Mouse (Mus musculus) heart, postnatal 0 days (tissue): Measurements from ENCODE around the gene Adamts6. TPM values are rescaled to one million over a fixed set of nuclear protein-coding genes. Genes with fewer than 3 reads are reported as not detected.

ENCODE experiments used
- ATAC-seq: fragments of 200-750 bp; cut with Nextera tagmentation; 2 replicates; pipeline ENCODE4 v1.8.0; 2017; ENCODE audit warnings: low read depth, moderate number of reproducible peaks, moderate library complexity; ENCODE audit not compliant: insufficient read depth
- DNase-seq: peaks from one replicate; pipeline ENCODE4 v3.0.0-alpha.2; 2016; ENCODE audit warnings: low spot score
- H3K27ac ChIP-seq: fragments of 300-500 bp; sonication (generic); 2 replicates; pipeline ENCODE4 v1.5.1; 2014; ENCODE audit warnings: low read depth, mild to moderate bottlenecking
- H3K27me3 ChIP-seq: fragments of 300-500 bp; sonication (generic); 2 replicates; pipeline ENCODE4 v1.6.1; 2014; ENCODE audit warnings: low read length, mixed read lengths; ENCODE audit not compliant: control insufficient read depth, insufficient read depth
- H3K36me3 ChIP-seq: fragments of 300-500 bp; sonication (generic); replicated peaks from 2 replicates; pipeline ENCODE4 v1.6.1; 2014; ENCODE audit warnings: low read length, mixed read lengths; ENCODE audit not compliant: control insufficient read depth, insufficient read depth
- H3K4me1 ChIP-seq: fragments of 300-500 bp; sonication (generic); 2 replicates; pipeline ENCODE4 v1.6.1; 2014; ENCODE audit warnings: antibody characterized with exemption; ENCODE audit not compliant: control insufficient read depth, insufficient read depth
- H3K4me2 ChIP-seq: fragments of 300-500 bp; sonication (generic); 2 replicates; pipeline ENCODE4 v1.6.1; 2014; ENCODE audit warnings: low read depth, mild to moderate bottlenecking, low read length, moderate library complexity
- H3K4me3 ChIP-seq: fragments of 300-500 bp; sonication (generic); 2 replicates; pipeline ENCODE4 v1.5.1; 2014; ENCODE audit warnings: low read depth, low read length
- H3K9ac ChIP-seq: fragments of 300-500 bp; sonication (generic); replicated peaks from 2 replicates; pipeline ENCODE4 v1.6.1; 2014; ENCODE audit warnings: low read depth, low read length, mixed read lengths
- H3K9me3 ChIP-seq: fragments of 300-500 bp; sonication (generic); replicated peaks from 2 replicates; pipeline ENCODE4 v1.6.1; 2016; ENCODE audit warnings: low read length; ENCODE audit not compliant: control insufficient read depth
- CTCF ChIP-seq: IDR thresholded peaks from 2 replicates; pipeline ENCODE4 v1.5.1; 2016; ENCODE audit warnings: antibody characterized with exemption, control low read depth, low read depth
- EP300 ChIP-seq: IDR thresholded peaks from 2 replicates; pipeline ENCODE4 v1.6.1; 2016; ENCODE audit warnings: antibody characterized with exemption, low read depth
- WGBS: fragments of 180-500 bp; shearing (Covaris S2); extraction: QIAGEN DNeasy Blood & Tissue Kit; methylation state at CpG from one replicate; pipeline ENCODE4 v1.1.7; 2014; 5-methylcytosine and 5-hydroxymethylcytosine counted together
- polyA plus RNA-seq: library from polyadenylated mRNA; unstranded; fragments of >200 nt; fragmentation: Nextera tagmentation; extraction: Ambion mirVana; gene quantifications from 2 replicates; pipeline ENCODE4 v1.2.1, GENCODE M21; 2015
- total RNA-seq: library from RNA; depleted of rRNA; stranded (reverse); fragments of >200 nt; gene quantifications from 2 replicates; pipeline ENCODE4 v1.2.3, GENCODE M21; 2014; ENCODE audit warnings: low replicate concordance

Adamts6 gene
- total and polyA plus RNA-seq, 2 experiments from 2014 or later = 2.7 to 21.8 TPM

- 64% methylated on average over 1 of the region's 1 CpGs for WGBS
- no peaks in the 10 kb centered on the region for H3K9me3 ChIP-seq
- H3K36me3 ChIP-seq = no peaks in the 10 kb centered on the region
- H3K27ac ChIP-seq = no peak overlapping the region
- DNase-seq (no peak), ATAC-seq (no peak)
- no peak overlapping the region for H3K9ac ChIP-seq
- TF ChIP-seq EP300 (no peak), CTCF (no peak)
- H3K27me3 ChIP-seq = no peaks in the 10 kb centered on the region
- no peak overlapping the region for H3K4me3 ChIP-seq
- no peaks in the 10 kb centered on the region for H3K4me1 ChIP-seq
- H3K4me2 ChIP-seq = no peak overlapping the region
These were observed 216.4 kb downstream of the Adamts6 start for GRCm38 (mm10) chr13:104504043-104504442.

- no peaks in the 10 kb centered on the region for H3K9me3 ChIP-seq
- no peak overlapping the region for H3K27ac ChIP-seq
- H3K36me3 ChIP-seq = no peaks in the 10 kb centered on the region
- no peak overlapping the region for H3K4me2 ChIP-seq
- DNase-seq = no peak
- ATAC-seq = no peak
- H3K4me3 ChIP-seq = no peak overlapping the region
- 75% methylated on average over 6 of the region's 6 CpGs for WGBS
- no peaks in the 10 kb centered on the region for H3K4me1 ChIP-seq
- TF ChIP-seq CTCF (no peak), EP300 (no peak)
- no peak overlapping the region for H3K9ac ChIP-seq
- H3K27me3 ChIP-seq = no peaks in the 10 kb centered on the region
These were observed 218.7 kb downstream of the Adamts6 start for GRCm38 (mm10) chr13:104506165-104506875.

GRCm38 (mm10) chr13:104507671-104508070, 220.0 kb downstream of the Adamts6 start:
- Histone ChIP-seq H3K27me3 (no peaks in the 10 kb centered on the region), H3K9ac (no peak overlapping the region), H3K36me3 (no peaks in the 10 kb centered on the region), H3K4me3 (no peak overlapping the region), H3K9me3 (no peaks in the 10 kb centered on the region), H3K27ac (no peak overlapping the region), H3K4me2 (no peak overlapping the region), H3K4me1 (no peaks in the 10 kb centered on the region)
- WGBS = 85% methylated on average over 6 of the region's 6 CpGs
- ATAC-seq (no peak), DNase-seq (no peak)
- no peak for TF ChIP-seq CTCF
- TF ChIP-seq EP300 = no peak

- no peaks in the 10 kb centered on the region for H3K4me1 ChIP-seq
- no peaks in the 10 kb centered on the region for H3K9me3 ChIP-seq
- TF ChIP-seq CTCF = no peak
- no peak for TF ChIP-seq EP300
- H3K9ac ChIP-seq = no peak overlapping the region
- DNase-seq = no peak
- no peaks in the 10 kb centered on the region for H3K36me3 ChIP-seq
- no peak overlapping the region for H3K4me3 ChIP-seq
- peak overlapping the region; percentile 17; the same call in 1 of the 2 replicates for H3K4me2 ChIP-seq
- 63% methylated on average over 26 of the region's 26 CpGs for WGBS
- no peak overlapping the region for H3K27ac ChIP-seq
- no peaks in the 10 kb centered on the region for H3K27me3 ChIP-seq
- ATAC-seq = 0 out of 2 replicates have a peak, but pooled peaks have one; percentile 20
These were observed 222.2 kb downstream of the Adamts6 start for GRCm38 (mm10) chr13:104509561-104510493.

- Histone ChIP-seq H3K4me2 (no peak overlapping the region), H3K36me3 (no peaks in the 10 kb centered on the region), H3K4me1 (no peaks in the 10 kb centered on the region), H3K27me3 (no peaks in the 10 kb centered on the region), H3K27ac (no peak overlapping the region), H3K4me3 (no peak overlapping the region), H3K9ac (no peak overlapping the region), H3K9me3 (no peaks in the 10 kb centered on the region)
- TF ChIP-seq EP300 (no peak), CTCF (no peak)
- ATAC-seq (peak; percentile 27; the same call in 1 of the 2 replicates), DNase-seq (no peak)
- 73% methylated on average over 5 of the region's 5 CpGs for WGBS
These were observed 223.1 kb downstream of the Adamts6 start for GRCm38 (mm10) chr13:104510766-104511165.
